Mouse (Mus musculus) testis, adult 2 months (tissue): ENCODE data around the gene Clpsl2.

Experiments
- CTCF ChIP-seq: fragments of 200-500 bp; IDR thresholded peaks from 2 replicates; pipeline ENCODE4 v1.5.1; 2012; ENCODE audit warnings: low read depth, mild to moderate bottlenecking, inconsistent platforms, low read length, moderate library complexity; ENCODE audit not compliant: control insufficient read depth, insufficient read depth, insufficient replicate concordance
- POLR2A ChIP-seq: fragments of 200-500 bp; IDR thresholded peaks from 2 replicates; pipeline ENCODE4 v1.6.1; 2012; ENCODE audit warnings: low read depth, mild to moderate bottlenecking, inconsistent platforms, low read length, moderate library complexity; ENCODE audit not compliant: control insufficient read depth

GRCm38 (mm10) chr17:28572941-28573340 is 23.7 kb downstream of the Clpsl2 start:
- TF ChIP-seq CTCF (no peak), POLR2A (no peak)
